Mouse (Mus musculus) stomach, embryonic 15.5 days (tissue): ENCODE data around the gene Ropn1. TPM values are rescaled to one million over a fixed set of nuclear protein-coding genes. Genes with fewer than 3 reads are reported as not detected.
"Not testable (repeated sequence)": the region's sequence is repeated elsewhere in the genome, so short reads cannot be mapped to it uniquely, and the experiment has no call there.

Experiments used
- ATAC-seq: fragments of 200-750 bp; cut with Nextera tagmentation; 2 replicates; pipeline ENCODE4 v1.8.0; 2017; ENCODE audit warnings: low read depth, moderate number of reproducible peaks, moderate TSS enrichment; ENCODE audit not compliant: insufficient read depth, low FRiP score
- H3K27ac ChIP-seq: fragments of 300-500 bp; sonication (generic); 2 replicates; pipeline ENCODE4 v1.5.1; 2015; ENCODE audit warnings: mild to moderate bottlenecking, inconsistent platforms
- H3K27me3 ChIP-seq: fragments of 300-500 bp; sonication (generic); replicated peaks from 2 replicates; pipeline ENCODE4 v1.6.1; 2015; ENCODE audit warnings: inconsistent platforms
- H3K36me3 ChIP-seq: fragments of 300-500 bp; sonication (generic); 2 replicates; pipeline ENCODE4 v1.6.1; 2015; ENCODE audit warnings: inconsistent platforms
- H3K4me1 ChIP-seq: fragments of 300-500 bp; sonication (generic); 2 replicates; pipeline ENCODE4 v1.6.1; 2015; ENCODE audit warnings: inconsistent platforms
- H3K4me2 ChIP-seq: fragments of 300-500 bp; sonication (generic); 2 replicates; pipeline ENCODE4 v1.6.1; 2015; ENCODE audit warnings: mild to moderate bottlenecking, inconsistent platforms
- H3K4me3 ChIP-seq: fragments of 300-500 bp; sonication (generic); replicated peaks from 2 replicates; pipeline ENCODE4 v1.5.1; 2015; ENCODE audit warnings: inconsistent platforms
- H3K9ac ChIP-seq: fragments of 300-500 bp; sonication (generic); 2 replicates; pipeline ENCODE4 v1.6.1; 2015; ENCODE audit warnings: inconsistent platforms
- H3K9me3 ChIP-seq: fragments of 300-500 bp; sonication (generic); 2 replicates; pipeline ENCODE4 v1.6.1; 2016; ENCODE audit warnings: inconsistent platforms
- WGBS: fragments of 180-500 bp; shearing (Covaris S2); methylation state at CpG from one replicate; pipeline ENCODE4 v1.1.7; 2015; 5-methylcytosine and 5-hydroxymethylcytosine counted together
- polyA plus RNA-seq: library from polyadenylated mRNA; unstranded; fragments of >200 nt; fragmentation: Nextera tagmentation; extraction: Ambion mirVana; gene quantifications from 2 replicates; pipeline ENCODE4 v1.2.1, GENCODE M21; 2015

Gene Ropn1
- polyA plus RNA-seq = not detected in 2 replicates

GRCm38 (mm10) chr16:34649621-34650020, at the start of gene Ropn1:
TSS of gene Ropn1 (plus strand) at chr16:34649921.
- no peaks in the 10 kb centered on the region for H3K4me1 ChIP-seq
- no peak within 1 kb of the TSS for H3K27ac ChIP-seq
- H3K27me3 ChIP-seq = no peaks in the 10 kb centered on the region
- 53% methylated on average over 7 of the region's 7 CpGs for WGBS
- H3K9me3 ChIP-seq = no peaks in the 10 kb centered on the region
- ATAC-seq = no peak
- no peak within 1 kb of the TSS for H3K4me3 ChIP-seq
- no peak within 1 kb of the TSS for H3K4me2 ChIP-seq
- no peaks in the 10 kb centered on the region for H3K36me3 ChIP-seq
- H3K9ac ChIP-seq = no peak within 1 kb of the TSS

GRCm38 (mm10) chr16:34601954-34602353, 47.8 kb upstream of the Ropn1 start:
- WGBS = 69% methylated on average over 4 of the region's 4 CpGs
- Histone ChIP-seq H3K27me3 (no peaks in the 10 kb centered on the region), H3K4me2 (no peak overlapping the region), H3K27ac (no peak overlapping the region), H3K9ac (no peak overlapping the region), H3K9me3 (no peaks in the 10 kb centered on the region), H3K4me3 (no peak overlapping the region), H3K36me3 (no peaks in the 10 kb centered on the region), H3K4me1 (no peaks in the 10 kb centered on the region)
- no peak for ATAC-seq

- no peak overlapping the region for H3K9ac ChIP-seq
- ATAC-seq = no peak
- no peak overlapping the region for H3K4me3 ChIP-seq
- no peaks in the 10 kb centered on the region for H3K36me3 ChIP-seq
- no peaks in the 10 kb centered on the region for H3K4me1 ChIP-seq
- WGBS = 70% methylated on average over 4 of the region's 4 CpGs
- H3K9me3 ChIP-seq = no peaks in the 10 kb centered on the region
- H3K27ac ChIP-seq = no peak overlapping the region
- no peak overlapping the region for H3K4me2 ChIP-seq
- no peaks in the 10 kb centered on the region for H3K27me3 ChIP-seq
Observed at GRCm38 (mm10) chr16:34603076-34603475, 46.6 kb upstream of the Ropn1 start.

GRCm38 (mm10) chr16:34603854-34604253, 45.9 kb upstream of the Ropn1 start:
- ATAC-seq = no peak
- Histone ChIP-seq H3K9me3 (no peaks in the 10 kb centered on the region), H3K4me1 (no peaks in the 10 kb centered on the region), H3K27ac (no peak overlapping the region), H3K36me3 (no peaks in the 10 kb centered on the region), H3K4me2 (no peak overlapping the region), H3K27me3 (no peaks in the 10 kb centered on the region), H3K9ac (no peak overlapping the region), H3K4me3 (no peak overlapping the region)
- 49% methylated on average over 6 of the region's 6 CpGs for WGBS

GRCm38 (mm10) chr16:34605679-34606078, 44.0 kb upstream of the Ropn1 start:
- no peak overlapping the region for H3K9ac ChIP-seq
- 21% methylated on average over 3 of the region's 3 CpGs for WGBS
- no peaks in the 10 kb centered on the region for H3K27me3 ChIP-seq
- no peaks in the 10 kb centered on the region for H3K9me3 ChIP-seq
- H3K27ac ChIP-seq = no peak overlapping the region
- no peak overlapping the region for H3K4me2 ChIP-seq
- ATAC-seq = no peak
- H3K36me3 ChIP-seq = no peaks in the 10 kb centered on the region
- H3K4me1 ChIP-seq = no peaks in the 10 kb centered on the region
- H3K4me3 ChIP-seq = no peak overlapping the region

GRCm38 (mm10) chr16:34610137-34610536, 39.6 kb upstream of the Ropn1 start:
- Histone ChIP-seq H3K4me3 (no peak overlapping the region), H3K27ac (no peak overlapping the region), H3K4me1 (no peaks in the 10 kb centered on the region), H3K27me3 (no peaks in the 10 kb centered on the region), H3K9ac (no peak overlapping the region), H3K9me3 (no peaks in the 10 kb centered on the region), H3K36me3 (no peaks in the 10 kb centered on the region), H3K4me2 (no peak overlapping the region)
- WGBS = 86% methylated on average over 1 of the region's 1 CpGs
- ATAC-seq = no peak

GRCm38 (mm10) chr16:34614021-34614420, 35.7 kb upstream of the Ropn1 start:
- H3K36me3 ChIP-seq = no peaks in the 10 kb centered on the region
- no peak overlapping the region for H3K4me3 ChIP-seq
- no peak overlapping the region for H3K9ac ChIP-seq
- no peak overlapping the region for H3K4me2 ChIP-seq
- no peaks in the 10 kb centered on the region for H3K4me1 ChIP-seq
- H3K9me3 ChIP-seq = no peaks in the 10 kb centered on the region
- H3K27ac ChIP-seq = no peak overlapping the region
- no peak for ATAC-seq
- WGBS = 83% methylated on average over 2 of the region's 2 CpGs
- H3K27me3 ChIP-seq = no peaks in the 10 kb centered on the region

GRCm38 (mm10) chr16:34627591-34627990, 22.1 kb upstream of the Ropn1 start:
- no peak overlapping the region for H3K9ac ChIP-seq
- WGBS = 63% methylated on average over 2 of the region's 2 CpGs
- H3K27me3 ChIP-seq = no peaks in the 10 kb centered on the region
- H3K9me3 ChIP-seq = no peaks in the 10 kb centered on the region
- H3K4me3 ChIP-seq = no peak overlapping the region
- ATAC-seq = no peak
- no peak overlapping the region for H3K4me2 ChIP-seq
- no peaks in the 10 kb centered on the region for H3K4me1 ChIP-seq
- H3K36me3 ChIP-seq = no peaks in the 10 kb centered on the region
- H3K27ac ChIP-seq = no peak overlapping the region

GRCm38 (mm10) chr16:34628397-34628796, 21.3 kb upstream of the Ropn1 start:
- H3K9me3 ChIP-seq = no peaks in the 10 kb centered on the region
- no peak overlapping the region for H3K4me3 ChIP-seq
- no peak overlapping the region for H3K27ac ChIP-seq
- H3K4me2 ChIP-seq = no peak overlapping the region
- ATAC-seq = no peak
- WGBS = 69% methylated on average over 4 of the region's 4 CpGs
- H3K9ac ChIP-seq = no peak overlapping the region
- H3K4me1 ChIP-seq = no peaks in the 10 kb centered on the region
- no peaks in the 10 kb centered on the region for H3K36me3 ChIP-seq
- H3K27me3 ChIP-seq = no peaks in the 10 kb centered on the region

- H3K27ac ChIP-seq = no peak overlapping the region
- no peak for ATAC-seq
- no peaks in the 10 kb centered on the region for H3K4me1 ChIP-seq
- 57% methylated on average over 3 of the region's 3 CpGs for WGBS
- no peak overlapping the region for H3K4me2 ChIP-seq
- no peaks in the 10 kb centered on the region for H3K27me3 ChIP-seq
- no peaks in the 10 kb centered on the region for H3K36me3 ChIP-seq
- H3K9ac ChIP-seq = no peak overlapping the region
- H3K9me3 ChIP-seq = no peaks in the 10 kb centered on the region
- H3K4me3 ChIP-seq = no peak overlapping the region
Observed at GRCm38 (mm10) chr16:34635557-34635956, 14.2 kb upstream of the Ropn1 start.

GRCm38 (mm10) chr16:34643511-34644259, 6.0 kb upstream of the Ropn1 start:
- Histone ChIP-seq H3K27me3 (no peaks in the 10 kb centered on the region), H3K4me2 (no peak overlapping the region), H3K4me1 (no peaks in the 10 kb centered on the region), H3K4me3 (no peak overlapping the region), H3K9me3 (no peaks in the 10 kb centered on the region), H3K36me3 (no peaks in the 10 kb centered on the region), H3K27ac (no peak overlapping the region), H3K9ac (no peak overlapping the region)
- 41% methylated on average over 8 of the region's 8 CpGs for WGBS
- ATAC-seq = no peak

- Histone ChIP-seq H3K4me1 (0 out of 2 replicates have a peak, but pooled peaks cover 2% of the 10 kb centered on the region), H3K4me2 (no peak overlapping the region), H3K9me3 (no peaks in the 10 kb centered on the region), H3K9ac (no peak overlapping the region), H3K27me3 (no peaks in the 10 kb centered on the region), H3K27ac (no peak overlapping the region), H3K4me3 (no peak overlapping the region), H3K36me3 (no peaks in the 10 kb centered on the region)
- no peak for ATAC-seq
- 88% methylated on average over 5 of the region's 5 CpGs for WGBS
Observed at GRCm38 (mm10) chr16:34653023-34653422, 3.3 kb downstream of the Ropn1 start.

GRCm38 (mm10) chr16:34657566-34657965, 7.8 kb downstream of the Ropn1 start:
- not testable (repeated sequence) for H3K4me1 ChIP-seq, H3K36me3 ChIP-seq, H3K27ac ChIP-seq, H3K9ac ChIP-seq, H3K9me3 ChIP-seq, ATAC-seq, H3K27me3 ChIP-seq
- H3K4me2 ChIP-seq = peak overlapping the region; percentile 71
- peak overlapping the region; percentile 34 for H3K4me3 ChIP-seq
- 4% methylated on average over 16 of the region's 16 CpGs for WGBS
